In the genomic region with DNA sequence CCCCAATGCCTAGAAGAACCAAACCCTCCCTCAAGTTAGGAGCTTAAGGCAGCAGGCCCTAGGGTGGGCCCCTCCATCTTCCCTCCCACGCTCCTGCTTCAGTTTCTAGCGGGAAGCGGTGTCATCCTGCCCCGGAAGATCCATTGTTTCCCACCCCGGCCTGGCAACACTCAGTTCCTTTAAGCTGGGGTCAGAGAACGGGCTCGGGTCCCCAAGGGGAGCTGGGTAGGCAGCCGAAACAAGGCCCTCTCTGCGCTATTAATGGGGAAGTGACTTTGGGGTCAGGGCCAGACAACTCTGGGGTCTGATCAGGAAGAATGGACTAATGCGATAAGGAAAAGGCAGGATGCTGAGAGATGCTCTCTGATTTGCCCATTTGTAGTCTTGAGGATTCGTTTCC, we compare ENCODE assay signal across 8 mouse cellular contexts. TPM values are rescaled to one million over a fixed set of nuclear protein-coding genes. Genes with fewer than 3 reads are reported as not detected.
DNase-seq lines count a peak whose midpoint lies in the region; ATAC-seq and TF ChIP-seq lines count a peak whose summit lies in the region.

No protein-coding gene starts in this region.

- in situ Hi-C loops in ES-E14 (cut with MboI; ENCODE audit: low sequenced_read_pairs in 2 of 2, unreplicated experiment in 2 of 2), result no loop called here

- H3K36me3 ChIP-seq in C2C12 (ENCODE audit: control insufficient read depth, insufficient read depth), result peaks cover 21% of the 10 kb centered on the region
- peaks cover 14% of the 10 kb centered on the region; the same call in 1 of the 2 replicates for H3K36me3 ChIP-seq in ES-E14 (ENCODE audit: control insufficient read depth, insufficient read depth, low read length, poor library complexity, severe bottlenecking)
- H3K36me3 ChIP-seq in midbrain, embryonic 13.5 days, result peaks cover 36% of the 10 kb centered on the region

- no peaks in the 10 kb centered on the region for H3K27me3 ChIP-seq in C2C12 (ENCODE audit: control insufficient read depth, insufficient read depth, insufficient read length)
- peaks cover 18% of the 10 kb centered on the region for H3K27me3 ChIP-seq in midbrain, embryonic 13.5 days

- intact Hi-C loops in heart, postnatal 14 days (cut with DNase I), result loop anchor here (2.0 kb wide), 1 partner anchor 14 kb away; no protein-coding TSS in a partner anchor

- H3ac ChIP-seq in C2C12 (ENCODE audit: control insufficient read depth, insufficient read length, low read depth), result peak overlapping the region; percentile 78

- H3K4me1 ChIP-seq in ES-E14 (ENCODE audit: control insufficient read depth in 2 of 2, insufficient read depth in 2 of 2, low read length in 2 of 2, poor library complexity in 1 of 2), result peaks cover 0 to 9% of the 10 kb centered on the region in 2 experiments; a peak in 1 of 4 replicates
- peaks cover 4% of the 10 kb centered on the region; the same call in 1 of the 2 replicates for H3K4me1 ChIP-seq in embryonic fibroblast, embryonic 13.5 days (ENCODE audit: control insufficient read depth, insufficient read depth, low read length)
- peaks cover 51% of the 10 kb centered on the region for H3K4me1 ChIP-seq in midbrain, embryonic 13.5 days (replicated peaks)

- H3K4me3 ChIP-seq in C2C12 (ENCODE audit: insufficient read depth, poor library complexity, severe bottlenecking) (peak overlapping the region; percentile 92), ES-E14 (ENCODE audit: insufficient read depth in 1 of 2, low read depth in 1 of 2, low read length in 2 of 2, poor library complexity in 1 of 2, severe bottlenecking in 1 of 2) (peak overlapping the region; percentile 80 to 91; a peak in 3 of 4 replicates)
- H3K4me3 ChIP-seq in embryonic fibroblast, embryonic 13.5 days (ENCODE audit: insufficient read depth, low read length), result peak overlapping the region; percentile 85
- H3K4me3 ChIP-seq in midbrain, embryonic 13.5 days (replicated peaks), result peak overlapping the region; percentile 67

- TF ChIP-seq CTCF in C2C12 (IDR thresholded peaks at IDR 0.05; ENCODE audit: control insufficient read depth, insufficient read depth, insufficient read length), result no peak
- TF ChIP-seq CTCF in embryonic fibroblast, embryonic 13.5 days (IDR thresholded peaks at IDR 0.05; ENCODE audit: borderline replicate concordance, insufficient read depth, low read length), result no peak

- no peak overlapping the region for H3K27ac ChIP-seq in ES-E14 (ENCODE audit: insufficient read depth, low read depth, low read length, poor library complexity, severe bottlenecking)
- H3K27ac ChIP-seq in embryonic fibroblast, embryonic 13.5 days (ENCODE audit: insufficient read depth, low read length), result peak overlapping the region; percentile 94
- peak overlapping the region; percentile 97 for H3K27ac ChIP-seq in midbrain, embryonic 13.5 days

- DNase-seq in ES-E14 (ENCODE audit: low read depth, low spot score), result no peak
- DNase-seq in heart, postnatal 14 days, result peak; percentile 67 to 74
- peak; percentile 64 to 90 for DNase-seq in kidney, postnatal 25 days
- no peak for DNase-seq in layer of hippocampus, postnatal 14 days (ENCODE audit: low spot score in 2 of 2)
- no peak for DNase-seq in left cerebral cortex, adult 18-20 months (ENCODE audit: low spot score in 2 of 2)

- TF ChIP-seq POLR2A in embryonic fibroblast, embryonic 13.5 days (IDR thresholded peaks at IDR 0.05; ENCODE audit: low read depth, low read length), result peak; percentile 30; the same call in 1 of the 2 replicates

- H3K79me3 ChIP-seq in C2C12 (ENCODE audit: low read depth), result peaks cover 4% of the 10 kb centered on the region

- H3K79me2 ChIP-seq in C2C12 (ENCODE audit: control insufficient read depth, insufficient read depth), result peaks cover 26% of the 10 kb centered on the region

- no peak for ATAC-seq in midbrain, embryonic 13.5 days

- H3K9ac ChIP-seq in ES-E14 (ENCODE audit: insufficient read depth, low read depth, low read length, poor library complexity, severe bottlenecking), result peak overlapping the region; percentile 97
- peak overlapping the region; percentile 83 for H3K9ac ChIP-seq in midbrain, embryonic 13.5 days (replicated peaks)

- no peaks in the 10 kb centered on the region for H3K9me3 ChIP-seq in ES-E14 (ENCODE audit: control insufficient read depth, insufficient read depth, low read depth, low read length)
- no peaks in the 10 kb centered on the region for H3K9me3 ChIP-seq in midbrain, embryonic 13.5 days

- 22% methylated on average over 11 of the region's 11 CpGs for WGBS in midbrain, embryonic 13.5 days

- H3K4me2 ChIP-seq in midbrain, embryonic 13.5 days (replicated peaks), result peak overlapping the region; percentile 85

TF ChIP-seq in C2C12, 6 proteins besides CTCF, POLR2A, EP300 and RAD21:
- TF ChIP-seq MAX (IDR thresholded peaks at IDR 0.05) (no peak), FOSL1 (IDR thresholded peaks at IDR 0.05; ENCODE audit: insufficient read depth, low read length, poor library complexity, severe bottlenecking) (no peak), CEBPB (IDR thresholded peaks at IDR 0.05; ENCODE audit: low read depth) (no peak), USF1 (IDR thresholded peaks at IDR 0.05; ENCODE audit: low read depth) (no peak), MYOD1 (IDR thresholded peaks at IDR 0.05; ENCODE audit: control insufficient read depth, insufficient read length, low read depth) (no peak), MYOG (IDR thresholded peaks at IDR 0.05; ENCODE audit: control insufficient read depth, extremely low read depth, insufficient read length) (no peak)

TF ChIP-seq in ES-E14, 5 proteins besides CTCF, POLR2A, EP300 and RAD21:
- TF ChIP-seq ZC3H11A (IDR thresholded peaks at IDR 0.05; ENCODE audit: borderline replicate concordance, low read depth, low read length) (no peak), CHD2 (IDR thresholded peaks at IDR 0.05; ENCODE audit: low read depth, low read length) (no peak), ZNF384 (IDR thresholded peaks at IDR 0.05; ENCODE audit: low read depth, low read length) (no peak), MAFK (IDR thresholded peaks at IDR 0.05; ENCODE audit: insufficient read depth, low read depth, low read length) (no peak), HCFC1 (IDR thresholded peaks at IDR 0.05; ENCODE audit: borderline replicate concordance, insufficient read depth, low read length) (no peak)

RNA-seq across cellular contexts. Expression of a gene that starts 1.3 kb away (rescaled TPM):
- 0.16 TPM for polyA plus RNA-seq in C2C12 (2012; fragmentation: generic; extraction: Trizol)
- 23.9 and 43.3 TPM in 2 replicates for total RNA-seq in ES-E14 (2012; rRNA removed)
- polyA plus RNA-seq in embryonic fibroblast, embryonic 13.5 days (2011; ENCODE audit: insufficient read length, low read depth, missing spikeins), result 9.1 and 10.3 TPM in 2 replicates
- total RNA-seq in heart, postnatal 14 days (2021), result 10 to 100 TPM; 37.4 to 39.6 TPM
- 4.9 and 7.0 TPM in 2 replicates for polyA plus RNA-seq in midbrain, embryonic 13.5 days (2015; fragmentation: Nextera tagmentation; extraction: Ambion mirVana)
- total RNA-seq in layer of hippocampus, postnatal 14 days (2021), result 1 to 10 TPM; 2.1 to 2.3 TPM
- 1 to 10 TPM; 3.4 to 3.7 TPM for total RNA-seq in left cerebral cortex, adult 18-20 months (2021)

RNA-seq across cellular contexts. Expression of a gene that starts 1.3 kb away (rescaled TPM):
- 22.8 TPM for polyA plus RNA-seq in C2C12 (2012; fragmentation: generic; extraction: Trizol)
- total RNA-seq in ES-E14 (2012; rRNA removed), result 18.8 and 29.0 TPM in 2 replicates
- polyA plus RNA-seq in embryonic fibroblast, embryonic 13.5 days (2011; ENCODE audit: insufficient read length, low read depth, missing spikeins), result 51.0 and 51.7 TPM in 2 replicates
- total RNA-seq in heart, postnatal 14 days (2021), result 10 to 100 TPM; 25.0 to 29.3 TPM
- polyA plus RNA-seq in midbrain, embryonic 13.5 days (2015; fragmentation: Nextera tagmentation; extraction: Ambion mirVana), result 41.8 and 47.7 TPM in 2 replicates
- total RNA-seq in layer of hippocampus, postnatal 14 days (2021), result 10 to 100 TPM; 36.0 to 39.7 TPM
- 10 to 100 TPM; 42.7 to 48.1 TPM for total RNA-seq in left cerebral cortex, adult 18-20 months (2021)

RNA-seq across cellular contexts. Expression of a gene that starts 1.5 kb away (rescaled TPM):
- 229 TPM for polyA plus RNA-seq in C2C12 (2012; fragmentation: generic; extraction: Trizol)
- 191 and 202 TPM in 2 replicates for total RNA-seq in ES-E14 (2012; rRNA removed)
- polyA plus RNA-seq in embryonic fibroblast, embryonic 13.5 days (2011; ENCODE audit: insufficient read length, low read depth, missing spikeins), result 75.6 and 81.1 TPM in 2 replicates
- 10 to 100 TPM; 85.4 to 91.7 TPM for total RNA-seq in heart, postnatal 14 days (2021)
- polyA plus RNA-seq in midbrain, embryonic 13.5 days (2015; fragmentation: Nextera tagmentation; extraction: Ambion mirVana), result 92.2 and 105 TPM in 2 replicates
- 100 to 1,000 TPM in 1 of 2 experiments, 10 to 100 TPM in 1; 99.3 to 111 TPM for total RNA-seq in layer of hippocampus, postnatal 14 days (2021)
- 100 to 1,000 TPM; 117 to 120 TPM for total RNA-seq in left cerebral cortex, adult 18-20 months (2021)

RNA-seq across cellular contexts. Expression of a gene that starts 16.7 kb away (rescaled TPM):
- 9.0 TPM for polyA plus RNA-seq in C2C12 (2012; fragmentation: generic; extraction: Trizol)
- 7.9 and 9.4 TPM in 2 replicates for total RNA-seq in ES-E14 (2012; rRNA removed)
- polyA plus RNA-seq in embryonic fibroblast, embryonic 13.5 days (2011; ENCODE audit: insufficient read length, low read depth, missing spikeins), result 31.8 and 33.4 TPM in 2 replicates
- total RNA-seq in heart, postnatal 14 days (2021), result 10 to 100 TPM; 45.7 to 50.6 TPM
- polyA plus RNA-seq in midbrain, embryonic 13.5 days (2015; fragmentation: Nextera tagmentation; extraction: Ambion mirVana), result 54.9 and 59.2 TPM in 2 replicates
- total RNA-seq in layer of hippocampus, postnatal 14 days (2021), result 10 to 100 TPM; 41.7 to 42.8 TPM
- total RNA-seq in left cerebral cortex, adult 18-20 months (2021), result 10 to 100 TPM; 28.2 to 32.2 TPM

RNA-seq across cellular contexts. Expression of a gene that starts 27.6 kb away (rescaled TPM):
- polyA plus RNA-seq in C2C12 (2012; fragmentation: generic; extraction: Trizol), result 100 TPM
- 21.6 and 27.0 TPM in 2 replicates for total RNA-seq in ES-E14 (2012; rRNA removed)
- 175 and 199 TPM in 2 replicates for polyA plus RNA-seq in embryonic fibroblast, embryonic 13.5 days (2011; ENCODE audit: insufficient read length, low read depth, missing spikeins)
- 10 to 100 TPM; 45.4 to 47.4 TPM for total RNA-seq in heart, postnatal 14 days (2021)
- polyA plus RNA-seq in midbrain, embryonic 13.5 days (2015; fragmentation: Nextera tagmentation; extraction: Ambion mirVana), result 83.5 and 91.9 TPM in 2 replicates
- total RNA-seq in layer of hippocampus, postnatal 14 days (2021), result 100 to 1,000 TPM; 519 to 534 TPM
- 100 to 1,000 TPM; 346 to 387 TPM for total RNA-seq in left cerebral cortex, adult 18-20 months (2021)

Comparison
In these comparisons a context has a peak if more than half of its experiments do, and no peak if none do; other contexts are left out.
1. DNase-seq: peak in heart, postnatal 14 days (2 of 2) and kidney, postnatal 25 days (2 of 2); none in ES-E14 (single experiment), layer of hippocampus, postnatal 14 days (0 of 2) and left cerebral cortex, adult 18-20 months (0 of 2).
2. Peak in every context shown above with its lines, with median percentiles within 50 percentile points of each other: H3K4me3 ChIP-seq.